Mouse (Mus musculus): ENCODE results near the gene Ror2.

The Ror2 gene

GRCm38 (mm10) chr13:53274771-53275170 lies 11.2 kb downstream of the Ror2 start:
- no peak for DNase-seq (ENCODE audit: low read depth, low spot score)

GRCm38 (mm10) chr13:53271595-53271994 lies 14.3 kb downstream of the Ror2 start:
- no peak for DNase-seq (ENCODE audit: low read depth, low spot score)

GRCm38 (mm10) chr13:53270549-53270948 lies 15.4 kb downstream of the Ror2 start:
- no peak for DNase-seq (ENCODE audit: low read depth, low spot score)

GRCm38 (mm10) chr13:53268541-53268940 lies 17.4 kb downstream of the Ror2 start:
- no peak for DNase-seq (ENCODE audit: low read depth, low spot score)

- no peak for DNase-seq (ENCODE audit: low read depth, low spot score)
Measured at GRCm38 (mm10) chr13:53267849-53268248, 18.1 kb downstream of the Ror2 start.

GRCm38 (mm10) chr13:53267155-53267554 lies 18.8 kb downstream of the Ror2 start:
- no peak for DNase-seq (ENCODE audit: low read depth, low spot score)

- DNase-seq (ENCODE audit: low read depth, low spot score): no peak
Measured at GRCm38 (mm10) chr13:53266543-53266951, 19.4 kb downstream of the Ror2 start.

DNA sequence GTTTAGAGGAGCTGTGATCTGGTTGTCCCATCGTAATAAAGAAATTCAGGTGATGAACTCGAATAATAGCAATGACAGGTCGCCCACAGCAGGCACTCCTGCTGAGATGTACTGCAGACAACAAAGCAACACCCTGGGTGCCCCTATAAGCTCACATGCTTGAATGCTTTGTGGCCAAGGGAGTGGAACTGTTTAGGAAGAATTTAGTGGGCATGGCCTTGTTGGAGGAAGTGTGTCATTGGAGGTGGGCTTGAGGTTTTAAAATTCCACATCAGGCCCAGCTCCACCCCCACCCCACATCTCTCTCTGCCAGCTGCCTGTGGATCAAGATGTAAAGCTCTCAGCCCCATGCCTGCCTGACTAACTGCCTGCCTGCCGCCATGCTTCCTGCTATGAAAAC lies 21.0 kb downstream of the Ror2 start:
- DNase-seq (ENCODE audit: low read depth, low spot score): no peak

DNA sequence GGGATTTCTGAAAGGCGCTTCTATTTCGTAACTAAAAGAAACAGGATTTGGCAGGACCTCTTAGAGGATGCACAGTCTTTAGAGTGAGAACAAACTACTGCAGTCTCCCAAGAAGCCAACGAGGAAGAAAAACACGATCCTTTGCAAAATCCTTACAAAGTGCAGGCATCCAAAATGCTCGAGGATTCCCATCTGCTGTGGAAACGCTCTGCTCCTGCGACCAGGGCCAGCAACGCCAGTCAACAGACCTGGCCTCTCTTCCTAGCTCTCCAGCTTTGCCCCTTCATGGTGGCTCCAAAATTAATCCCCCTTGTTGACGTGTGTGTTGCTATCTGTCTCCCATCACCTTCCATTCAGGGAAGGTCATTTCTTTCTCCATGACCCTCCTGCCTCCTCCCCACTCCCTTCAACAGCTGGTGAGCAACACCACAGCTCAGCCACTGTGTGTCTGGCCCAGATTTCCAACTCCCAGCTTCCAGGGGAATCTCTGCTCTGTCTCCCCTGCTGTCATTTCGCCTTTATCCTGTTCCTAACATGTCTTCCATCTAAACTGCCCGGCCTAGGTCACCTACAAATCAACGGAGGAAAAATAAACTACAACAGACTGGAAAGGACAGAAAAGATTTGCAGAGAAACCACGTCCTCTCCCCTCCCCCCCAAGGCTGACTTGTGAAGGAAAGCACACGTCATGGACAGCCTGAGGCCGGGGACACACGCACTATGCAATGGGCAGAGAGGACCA lies 23.2 kb downstream of the Ror2 start:
- DNase-seq (ENCODE audit: low read depth, low spot score): no peak

GRCm38 (mm10) chr13:53261106-53261771 lies 24.7 kb downstream of the Ror2 start:
- peak; percentile 86 for DNase-seq (ENCODE audit: low read depth, low spot score)

DNA sequence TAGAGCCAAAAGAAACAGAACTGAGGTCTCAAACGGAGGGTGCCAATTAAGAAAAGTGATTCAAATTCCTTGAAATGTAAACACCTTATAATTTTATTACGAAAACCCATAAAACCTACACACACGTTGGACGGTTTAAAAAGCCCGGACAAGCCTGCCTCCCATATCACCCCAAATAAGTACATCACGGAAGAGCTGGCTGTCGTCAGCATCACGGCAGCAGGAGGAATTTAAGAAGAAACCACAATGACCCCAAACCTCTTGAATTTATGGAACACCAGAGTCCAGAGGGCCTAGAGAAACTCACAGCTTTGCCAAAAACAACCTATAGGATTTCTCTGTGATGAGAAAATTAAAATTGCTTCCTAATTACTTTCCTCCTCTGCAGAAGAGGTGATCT lies 27.0 kb downstream of the Ror2 start:
- no peak for DNase-seq (ENCODE audit: low read depth, low spot score)

- no peak for DNase-seq (ENCODE audit: low read depth, low spot score)
Measured at GRCm38 (mm10) chr13:53258497-53258896, 27.4 kb downstream of the Ror2 start.

DNA sequence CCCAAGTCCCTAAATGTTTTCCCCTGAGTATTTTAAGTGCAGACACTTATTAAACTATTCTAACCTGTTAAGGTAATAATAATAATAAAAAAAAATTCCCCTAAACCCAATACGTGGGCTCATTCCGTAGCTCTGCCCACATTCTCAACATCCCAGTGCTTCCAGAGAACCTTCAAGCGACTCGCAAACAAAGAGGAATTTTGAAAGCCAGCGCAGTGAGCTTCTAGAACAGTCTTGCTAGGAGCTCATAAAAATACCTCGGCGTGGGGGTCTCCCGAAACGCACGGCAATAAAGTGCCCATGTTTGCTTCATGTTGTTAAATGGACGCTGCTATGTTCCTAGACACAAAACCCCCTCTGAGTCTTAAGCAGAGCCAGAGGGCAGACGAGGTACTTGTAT lies 32.7 kb downstream of the Ror2 start:
- DNase-seq (ENCODE audit: low read depth, low spot score): no peak

DNA sequence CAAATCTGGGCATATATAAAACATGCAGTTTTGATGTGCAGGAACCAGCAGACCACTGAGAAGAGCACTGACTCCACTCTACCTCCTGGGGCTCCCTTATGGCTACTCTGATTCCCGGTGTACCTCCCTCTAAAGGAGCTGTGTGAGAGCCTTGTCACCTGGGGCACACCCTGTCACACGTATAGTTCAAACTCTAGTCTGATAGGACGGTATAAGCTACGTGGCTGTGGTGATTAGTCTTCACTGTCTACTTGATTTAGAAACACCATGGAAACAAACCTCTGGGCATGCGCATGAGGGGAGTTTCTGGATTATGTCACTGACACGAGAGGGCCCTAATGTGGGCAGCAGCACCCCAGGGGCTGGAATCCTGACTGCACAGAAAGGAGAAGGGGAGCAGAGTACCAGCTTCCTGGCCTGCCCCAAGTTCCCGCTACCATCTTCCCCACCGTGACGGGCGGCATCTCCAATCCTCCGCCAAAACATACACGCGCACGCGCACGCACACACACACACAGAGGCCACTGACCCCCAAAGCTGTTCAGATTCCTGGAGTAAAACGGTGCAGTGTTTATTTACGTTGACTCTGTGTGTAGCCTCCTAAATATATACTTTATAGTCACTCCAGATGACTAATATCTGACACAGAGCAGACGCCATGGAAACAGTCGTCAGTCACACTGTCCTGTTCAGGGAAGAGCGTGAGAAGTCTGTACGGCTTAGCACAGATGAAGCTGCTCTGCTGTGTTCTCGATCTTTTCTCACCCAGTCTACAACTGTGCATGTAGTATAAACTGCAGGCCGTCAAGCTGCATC lies 37.1 kb downstream of the Ror2 start:
- no peak for DNase-seq (ENCODE audit: low read depth, low spot score)

GRCm38 (mm10) chr13:53248080-53248479 lies 37.8 kb downstream of the Ror2 start:
- no peak for DNase-seq (ENCODE audit: low read depth, low spot score)

GRCm38 (mm10) chr13:53247175-53247574 lies 38.7 kb downstream of the Ror2 start:
- DNase-seq (ENCODE audit: low read depth, low spot score): no peak

GRCm38 (mm10) chr13:53244151-53244550 lies 41.8 kb downstream of the Ror2 start:
- no peak for DNase-seq (ENCODE audit: low read depth, low spot score)

- no peak for DNase-seq (ENCODE audit: low read depth, low spot score)
Measured at GRCm38 (mm10) chr13:53237455-53237854, 48.5 kb downstream of the Ror2 start.

DNA sequence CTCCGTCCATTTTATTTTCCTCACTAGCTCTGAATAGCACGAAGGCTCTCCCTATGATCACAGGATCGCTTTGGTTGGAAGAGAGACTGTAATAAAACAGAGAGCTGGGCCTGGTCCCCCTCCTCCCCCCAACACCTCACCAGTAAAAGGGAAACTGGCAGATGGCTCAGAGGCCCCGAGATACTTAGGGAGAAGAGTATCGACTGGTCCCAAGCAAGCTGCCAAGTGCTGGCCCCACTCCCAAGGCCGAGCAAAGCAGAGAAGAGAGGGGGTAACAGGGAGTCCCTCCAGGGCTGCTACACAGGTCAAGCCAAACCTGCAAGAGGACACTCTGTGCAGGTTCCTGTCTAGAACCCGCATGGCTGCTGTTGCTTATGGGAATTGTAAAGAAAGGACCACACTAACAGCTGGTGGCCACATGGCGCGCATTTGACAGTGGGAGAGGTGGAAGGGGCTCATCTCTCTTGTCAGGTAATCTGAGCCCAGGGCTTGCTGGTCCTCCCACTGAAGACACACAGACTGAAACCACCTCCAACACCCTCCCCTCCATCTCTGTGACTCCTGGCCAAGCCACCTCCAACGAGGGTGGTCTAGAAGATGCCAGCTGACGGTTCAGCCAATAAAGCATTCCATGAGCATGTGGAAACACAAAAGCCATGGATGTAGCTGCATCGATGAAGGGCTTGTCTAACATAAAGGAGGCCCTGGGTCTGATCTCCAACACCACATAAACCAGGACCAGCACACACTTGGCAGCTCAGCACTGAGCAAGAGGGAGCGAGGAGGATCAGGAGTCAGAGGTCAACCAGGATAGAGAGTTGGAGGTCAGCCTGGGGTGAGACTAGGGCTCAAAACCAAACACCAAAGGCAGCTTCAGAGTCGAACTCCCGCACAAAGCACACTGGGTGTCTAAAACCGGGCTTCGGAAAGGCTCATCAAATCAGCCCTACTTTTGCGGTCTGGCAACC lies 49.2 kb downstream of the Ror2 start:
- no peak for DNase-seq (ENCODE audit: low read depth, low spot score)

- no peak for DNase-seq (ENCODE audit: low read depth, low spot score)
Measured at GRCm38 (mm10) chr13:53235953-53236352, 50.0 kb downstream of the Ror2 start.

DNA sequence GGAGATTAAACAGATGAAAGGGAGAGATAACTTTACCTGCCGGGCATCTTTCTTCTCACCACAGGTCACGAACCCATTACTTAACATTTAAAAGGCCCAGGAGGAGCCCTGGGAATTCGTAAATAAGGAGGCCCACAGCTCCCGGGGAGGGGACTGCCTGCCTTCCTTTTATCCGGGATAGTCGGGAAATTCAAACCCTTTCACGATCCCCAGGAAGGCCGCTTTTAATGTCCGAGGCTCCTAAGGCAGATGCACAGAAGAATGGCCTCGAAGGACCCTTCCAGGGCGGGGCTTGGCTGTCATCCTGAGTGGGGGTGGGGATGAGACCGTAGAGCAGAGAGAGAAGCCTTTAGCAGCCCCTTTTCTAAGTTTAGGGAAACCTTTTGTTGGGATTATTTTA lies 51.1 kb downstream of the Ror2 start:
- no peak for DNase-seq (ENCODE audit: low read depth, low spot score)

Measured in skeletal muscle tissue, adult 2 months (tissue).